Mouse (Mus musculus) forebrain, embryonic 12.5 days (tissue): ENCODE data around the gene Rc3h1. TPM values are rescaled to one million over a fixed set of nuclear protein-coding genes. Genes with fewer than 3 reads are reported as not detected.

Experiments used
- ATAC-seq: fragments of 200-750 bp; cut with Nextera tagmentation; 2 replicates; pipeline ENCODE4 v1.8.0; 2017; ENCODE audit warnings: moderate TSS enrichment; ENCODE audit not compliant: low FRiP score
- H3K27ac ChIP-seq: fragments of 300-500 bp; sonication (generic); 2 replicates; pipeline ENCODE4 v1.5.1; 2016; ENCODE audit warnings: mild to moderate bottlenecking
- H3K27me3 ChIP-seq: fragments of 300-500 bp; sonication (generic); 2 replicates; pipeline ENCODE4 v1.6.1; 2016; ENCODE audit warnings: mild to moderate bottlenecking
- H3K36me3 ChIP-seq: fragments of 300-500 bp; sonication (generic); replicated peaks from 2 replicates; pipeline ENCODE4 v1.6.1; 2016; ENCODE audit warnings: mild to moderate bottlenecking
- H3K4me1 ChIP-seq: fragments of 300-500 bp; sonication (generic); 2 replicates; pipeline ENCODE4 v1.6.1; 2016
- H3K4me2 ChIP-seq: fragments of 300-500 bp; sonication (generic); 2 replicates; pipeline ENCODE4 v1.6.1; 2016; ENCODE audit warnings: mild to moderate bottlenecking, moderate library complexity
- H3K4me3 ChIP-seq: fragments of 300-500 bp; sonication (generic); replicated peaks from 2 replicates; pipeline ENCODE4 v1.5.1; 2016; ENCODE audit warnings: mild to moderate bottlenecking
- H3K9ac ChIP-seq: fragments of 300-500 bp; sonication (generic); 2 replicates; pipeline ENCODE4 v1.6.1; 2016; ENCODE audit warnings: mild to moderate bottlenecking
- H3K9me3 ChIP-seq: fragments of 300-500 bp; sonication (generic); 2 replicates; pipeline ENCODE4 v1.6.1; 2016
- WGBS: fragments of 180-500 bp; shearing (Covaris S2); methylation state at CpG from one replicate; pipeline ENCODE4 v1.1.7; 2016; 5-methylcytosine and 5-hydroxymethylcytosine counted together
- polyA plus RNA-seq: library from polyadenylated mRNA; unstranded; fragments of >200 nt; fragmentation: Nextera tagmentation; extraction: Ambion mirVana; gene quantifications from 2 replicates; pipeline ENCODE4 v1.2.1, GENCODE M21; 2016

Gene Rc3h1
- polyA plus RNA-seq, 1 experiment from 2014 or later = 9.5 TPM

- no peaks in the 10 kb centered on the region for H3K36me3 ChIP-seq
- H3K4me1 ChIP-seq = no peaks in the 10 kb centered on the region
- ATAC-seq = no peak
- no peak overlapping the region for H3K27ac ChIP-seq
- peaks cover 6% of the 10 kb centered on the region; the same call in 1 of the 2 replicates for H3K27me3 ChIP-seq
- no peak overlapping the region for H3K4me3 ChIP-seq
- H3K9me3 ChIP-seq = no peaks in the 10 kb centered on the region
- 74% methylated on average over 10 of the region's 10 CpGs for WGBS
- H3K4me2 ChIP-seq = no peak overlapping the region
- H3K9ac ChIP-seq = no peak overlapping the region
Measured at GRCm38 (mm10) chr1:160899701-160900100, 6.5 kb upstream of the Rc3h1 start.

GRCm38 (mm10) chr1:160904047-160904446 is 2.2 kb upstream of the Rc3h1 start:
- Histone ChIP-seq H3K36me3 (no peaks in the 10 kb centered on the region), H3K9ac (no peak overlapping the region), H3K9me3 (no peaks in the 10 kb centered on the region), H3K4me1 (peaks cover 6% of the 10 kb centered on the region), H3K4me2 (no peak overlapping the region), H3K27ac (no peak overlapping the region), H3K4me3 (no peak overlapping the region), H3K27me3 (peaks cover 6% of the 10 kb centered on the region; the same call in 1 of the 2 replicates)
- WGBS = 76% methylated on average over 4 of the region's 4 CpGs
- ATAC-seq = no peak

GRCm38 (mm10) chr1:160906558-160907481 is 602 bp downstream of the Rc3h1 start:
- H3K9me3 ChIP-seq = no peaks in the 10 kb centered on the region
- peak; percentile 75 for ATAC-seq
- peak overlapping the region; percentile 99 for H3K4me3 ChIP-seq
- peak overlapping the region; percentile 93 for H3K27ac ChIP-seq
- 1% methylated on average over 58 of the region's 67 CpGs for WGBS
- peak overlapping the region; percentile 61 for H3K4me2 ChIP-seq
- H3K27me3 ChIP-seq = peaks cover 6% of the 10 kb centered on the region; the same call in 1 of the 2 replicates
- H3K36me3 ChIP-seq = no peaks in the 10 kb centered on the region
- H3K4me1 ChIP-seq = peaks cover 8% of the 10 kb centered on the region
- peak overlapping the region; percentile 94 for H3K9ac ChIP-seq

- ATAC-seq = no peak
- Histone ChIP-seq H3K36me3 (no peaks in the 10 kb centered on the region), H3K27ac (no peak overlapping the region), H3K9ac (no peak overlapping the region), H3K4me3 (no peak overlapping the region), H3K27me3 (no peaks in the 10 kb centered on the region), H3K4me2 (no peak overlapping the region), H3K9me3 (no peaks in the 10 kb centered on the region), H3K4me1 (peaks cover 8% of the 10 kb centered on the region)
- whole genome bisulfite sequencing = 97% methylated on average over 1 of the region's 1 CpGs
Measured at GRCm38 (mm10) chr1:160910176-160910575, 4.0 kb downstream of the Rc3h1 start.

- no peak for ATAC-seq
- Histone ChIP-seq H3K36me3 (no peaks in the 10 kb centered on the region), H3K27me3 (no peaks in the 10 kb centered on the region), H3K4me1 (peaks cover 8% of the 10 kb centered on the region), H3K27ac (no peak overlapping the region), H3K4me3 (no peak overlapping the region), H3K9ac (no peak overlapping the region), H3K4me2 (no peak overlapping the region), H3K9me3 (no peaks in the 10 kb centered on the region)
- WGBS = 94% methylated on average over 1 of the region's 1 CpGs
Measured at GRCm38 (mm10) chr1:160910812-160911211, 4.6 kb downstream of the Rc3h1 start.

- no peak overlapping the region for H3K9ac ChIP-seq
- H3K4me2 ChIP-seq = no peak overlapping the region
- 96% methylated on average over 1 of the region's 1 CpGs for whole genome bisulfite sequencing
- ATAC-seq = no peak
- no peaks in the 10 kb centered on the region for H3K4me1 ChIP-seq
- no peaks in the 10 kb centered on the region for H3K36me3 ChIP-seq
- H3K4me3 ChIP-seq = no peak overlapping the region
- H3K27me3 ChIP-seq = no peaks in the 10 kb centered on the region
- no peaks in the 10 kb centered on the region for H3K9me3 ChIP-seq
- H3K27ac ChIP-seq = no peak overlapping the region
Measured at GRCm38 (mm10) chr1:160919383-160919782, 13.2 kb downstream of the Rc3h1 start.

GRCm38 (mm10) chr1:160921938-160922337 is 15.7 kb downstream of the Rc3h1 start:
- H3K9me3 ChIP-seq = no peaks in the 10 kb centered on the region
- H3K27ac ChIP-seq = no peak overlapping the region
- 97% methylated on average over 1 of the region's 1 CpGs for WGBS
- no peak overlapping the region for H3K9ac ChIP-seq
- no peaks in the 10 kb centered on the region for H3K36me3 ChIP-seq
- no peaks in the 10 kb centered on the region for H3K4me1 ChIP-seq
- ATAC-seq = no peak
- H3K4me3 ChIP-seq = no peak overlapping the region
- H3K4me2 ChIP-seq = no peak overlapping the region
- no peaks in the 10 kb centered on the region for H3K27me3 ChIP-seq

DNA sequence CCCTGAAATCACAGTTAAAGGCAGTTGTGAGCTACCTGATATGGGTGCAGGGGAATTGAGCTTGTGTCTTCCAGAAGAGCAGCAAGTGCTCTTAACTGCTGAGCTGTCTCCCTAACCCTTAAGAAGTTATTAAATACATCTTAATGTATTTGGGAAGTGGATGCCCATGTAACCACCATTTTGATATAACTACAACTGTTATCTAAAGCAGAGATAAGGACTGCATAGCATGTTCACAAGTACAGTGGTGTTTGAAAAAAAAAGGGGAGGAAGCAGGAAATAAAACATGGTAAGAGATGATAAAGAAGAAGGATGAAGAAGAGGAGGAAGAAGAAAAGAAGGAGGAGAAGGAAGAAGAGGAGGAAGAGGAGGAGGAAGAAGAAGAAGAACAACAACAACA is 25.1 kb downstream of the Rc3h1 start:
- ATAC-seq = no peak
- Histone ChIP-seq H3K27me3 (no peaks in the 10 kb centered on the region), H3K4me2 (no peak overlapping the region)

DNA sequence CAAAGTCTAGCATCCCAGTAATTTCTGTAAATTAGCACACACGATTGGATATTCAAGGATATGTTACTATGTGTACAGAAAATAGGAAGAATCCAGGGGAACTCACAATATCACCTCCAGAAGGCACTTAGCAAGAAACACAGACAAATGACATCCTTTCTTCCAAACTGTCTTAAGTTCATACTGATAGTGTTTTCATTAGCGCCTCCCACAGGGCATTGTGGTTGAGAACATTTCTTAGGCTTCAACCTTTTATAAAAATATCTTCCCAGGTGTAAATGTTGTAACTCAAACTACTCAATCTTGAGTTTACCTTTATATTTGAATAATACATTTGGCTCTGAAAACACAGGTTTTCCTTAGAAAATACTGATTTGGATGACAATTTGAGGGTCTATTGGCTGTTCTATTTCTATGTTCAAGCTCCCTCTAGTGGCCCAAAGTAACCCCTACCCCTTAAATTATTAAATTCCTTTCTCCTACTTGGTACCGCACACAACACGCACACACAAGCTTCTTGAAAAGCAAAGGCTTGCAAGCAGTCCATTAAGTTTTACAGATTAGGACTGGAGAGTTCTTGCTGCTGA is 27.8 kb downstream of the Rc3h1 start:
- no peak overlapping the region for H3K4me2 ChIP-seq
- H3K36me3 ChIP-seq = peaks cover 24% of the 10 kb centered on the region
- no peaks in the 10 kb centered on the region for H3K27me3 ChIP-seq
- ATAC-seq = no peak
- 71% methylated on average over 4 of the region's 4 CpGs for WGBS
- H3K4me1 ChIP-seq = no peaks in the 10 kb centered on the region
- no peak overlapping the region for H3K4me3 ChIP-seq
- no peak overlapping the region for H3K27ac ChIP-seq
- no peaks in the 10 kb centered on the region for H3K9me3 ChIP-seq
- H3K9ac ChIP-seq = no peak overlapping the region

More for the DNA sequence above, 25.1 kb downstream of the Rc3h1 start:
- no peak overlapping the region for H3K27ac ChIP-seq
- H3K36me3 ChIP-seq = peaks cover 14% of the 10 kb centered on the region; the same call in 1 of the 2 replicates
- no peak overlapping the region for H3K4me3 ChIP-seq
- no peaks in the 10 kb centered on the region for H3K9me3 ChIP-seq
- no peaks in the 10 kb centered on the region for H3K4me1 ChIP-seq
- H3K9ac ChIP-seq = no peak overlapping the region

DNA sequence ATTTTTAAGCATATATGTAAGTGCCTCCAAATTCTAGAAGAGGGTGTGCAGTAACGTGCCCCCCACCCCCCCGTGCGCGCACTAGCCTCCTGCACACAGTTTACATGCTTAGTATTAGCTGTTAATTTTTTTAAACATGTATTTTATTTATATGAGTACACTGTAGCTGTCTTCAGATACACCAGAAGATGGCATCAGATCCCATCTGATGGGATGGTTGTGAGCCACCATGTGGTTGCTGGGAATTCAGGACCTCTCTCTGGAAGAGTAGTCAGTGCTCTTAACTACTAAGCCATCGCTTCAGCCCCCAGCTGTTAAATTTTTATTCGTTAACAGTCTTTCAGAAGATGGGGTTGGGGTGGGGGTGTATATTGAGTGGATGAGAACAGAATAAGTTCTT is 29.3 kb downstream of the Rc3h1 start:
- Histone ChIP-seq H3K4me2 (no peak overlapping the region), H3K27ac (no peak overlapping the region), H3K27me3 (no peaks in the 10 kb centered on the region), H3K9me3 (no peaks in the 10 kb centered on the region), H3K36me3 (peaks cover 30% of the 10 kb centered on the region), H3K4me1 (no peaks in the 10 kb centered on the region), H3K9ac (no peak overlapping the region), H3K4me3 (no peak overlapping the region)
- 97% methylated on average over 6 of the region's 6 CpGs for WGBS
- no peak for ATAC-seq

- no peak for ATAC-seq
- H3K36me3 ChIP-seq = peaks cover 69% of the 10 kb centered on the region
- H3K4me2 ChIP-seq = no peak overlapping the region
- H3K9me3 ChIP-seq = no peaks in the 10 kb centered on the region
- no peaks in the 10 kb centered on the region for H3K27me3 ChIP-seq
- no peak overlapping the region for H3K27ac ChIP-seq
- H3K4me1 ChIP-seq = no peaks in the 10 kb centered on the region
- WGBS = 92% methylated on average over 7 of the region's 7 CpGs
- H3K4me3 ChIP-seq = no peak overlapping the region
- H3K9ac ChIP-seq = no peak overlapping the region
Measured at GRCm38 (mm10) chr1:160963199-160963598, 57.0 kb downstream of the Rc3h1 start.

- WGBS = 92% methylated on average over 1 of the region's 1 CpGs
- H3K4me2 ChIP-seq = no peak overlapping the region
- H3K9me3 ChIP-seq = no peaks in the 10 kb centered on the region
- H3K4me1 ChIP-seq = no peaks in the 10 kb centered on the region
- H3K27me3 ChIP-seq = no peaks in the 10 kb centered on the region
- no peak overlapping the region for H3K27ac ChIP-seq
- H3K9ac ChIP-seq = no peak overlapping the region
- no peak overlapping the region for H3K4me3 ChIP-seq
- no peak for ATAC-seq
- peaks cover 71% of the 10 kb centered on the region for H3K36me3 ChIP-seq
Measured at GRCm38 (mm10) chr1:160967268-160967667, 61.0 kb downstream of the Rc3h1 start.

DNA sequence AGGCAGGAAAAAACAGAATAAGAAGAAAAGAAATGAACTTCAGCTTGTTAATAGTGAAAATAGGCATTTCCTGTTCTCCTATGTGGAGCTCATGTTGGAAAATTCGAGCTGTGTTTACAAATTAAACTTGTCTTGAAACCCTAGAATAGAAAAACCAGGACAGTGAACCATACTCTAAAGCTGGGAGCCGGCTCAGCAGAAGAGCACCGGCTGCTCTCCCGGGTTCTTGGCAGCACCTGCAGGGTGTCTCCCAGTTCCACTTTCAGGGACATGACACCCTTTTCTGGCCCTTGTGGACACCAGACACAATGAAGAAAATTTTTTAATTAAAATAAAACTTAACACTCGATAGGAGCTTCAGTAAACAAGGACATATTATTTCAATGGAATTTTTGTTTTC is 62.4 kb downstream of the Rc3h1 start:
- H3K4me1 ChIP-seq = no peaks in the 10 kb centered on the region
- H3K27ac ChIP-seq = no peak overlapping the region
- no peak overlapping the region for H3K4me3 ChIP-seq
- WGBS = 93% methylated on average over 5 of the region's 5 CpGs
- H3K36me3 ChIP-seq = peaks cover 59% of the 10 kb centered on the region
- H3K9me3 ChIP-seq = no peaks in the 10 kb centered on the region
- H3K4me2 ChIP-seq = no peak overlapping the region
- H3K27me3 ChIP-seq = no peaks in the 10 kb centered on the region
- no peak for ATAC-seq
- H3K9ac ChIP-seq = no peak overlapping the region
